Mouse (Mus musculus): ENCODE data around the gene Arfgef2. TPM values are rescaled to one million over a fixed set of nuclear protein-coding genes. Genes with fewer than 3 reads are reported as not detected.
A peak's percentile ranks its signal among the peaks of the same experiment; 100 is the strongest.

Gene Arfgef2
- polyA plus RNA-seq, 1 experiment, result 27.9 TPM

- no peak overlapping the region for H3K27ac ChIP-seq (ENCODE audit: insufficient read depth, low read length)
- H3K4me3 ChIP-seq (replicated peaks; ENCODE audit: insufficient read depth, low read depth, low read length), result no peak overlapping the region
- 64% methylated on average over 3 of the region's 3 CpGs for WGBS
- no peaks in the 10 kb centered on the region for H3K27me3 ChIP-seq (ENCODE audit: control insufficient read depth, insufficient read depth, low read length)
- H3K4me1 ChIP-seq (ENCODE audit: control insufficient read depth, insufficient read depth, low read length), result no peaks in the 10 kb centered on the region
- DNase-seq, result no peak
- TF ChIP-seq POLR2A (IDR thresholded peaks at IDR 0.05; ENCODE audit: borderline replicate concordance, insufficient read depth, low read length) (no peak), CTCF (IDR thresholded peaks at IDR 0.05; ENCODE audit: borderline replicate concordance, insufficient read depth, low read depth, low read length) (no peak)
These were observed 94.4 kb downstream of the Arfgef2 start for GRCm38 (mm10) chr2:166899746-166900145.

GRCm38 (mm10) chr2:166900792-166901505 is 95.6 kb downstream of the Arfgef2 start:
- WGBS, result 84% methylated on average over 8 of the region's 8 CpGs
- no peak overlapping the region for H3K27ac ChIP-seq (ENCODE audit: insufficient read depth, low read length)
- DNase-seq, result no peak

GRCm38 (mm10) chr2:166903719-166904282 is 98.4 kb downstream of the Arfgef2 start:
- Histone ChIP-seq H3K4me3 (replicated peaks; ENCODE audit: insufficient read depth, low read depth, low read length) (no peak overlapping the region), H3K27me3 (ENCODE audit: control insufficient read depth, insufficient read depth, low read length) (no peaks in the 10 kb centered on the region), H3K27ac (ENCODE audit: insufficient read depth, low read length) (no peak overlapping the region), H3K4me1 (ENCODE audit: control insufficient read depth, insufficient read depth, low read length) (peaks cover 3% of the 10 kb centered on the region; the same call in 1 of the 2 replicates)
- 88% methylated on average over 6 of the region's 6 CpGs for WGBS
- TF ChIP-seq CTCF (IDR thresholded peaks at IDR 0.05; ENCODE audit: borderline replicate concordance, insufficient read depth, low read depth, low read length), result no peak
- TF ChIP-seq POLR2A (IDR thresholded peaks at IDR 0.05; ENCODE audit: borderline replicate concordance, insufficient read depth, low read length), result no peak
- DNase-seq, result no peak

More at GRCm38 (mm10) chr2:166900792-166901505, 95.6 kb downstream of the Arfgef2 start:
- TF ChIP-seq POLR2A (IDR thresholded peaks at IDR 0.05; ENCODE audit: borderline replicate concordance, insufficient read depth, low read length), result no peak
- TF ChIP-seq CTCF (IDR thresholded peaks at IDR 0.05; ENCODE audit: borderline replicate concordance, insufficient read depth, low read depth, low read length), result no peak
- Histone ChIP-seq H3K4me3 (replicated peaks; ENCODE audit: insufficient read depth, low read depth, low read length) (no peak overlapping the region), H3K27me3 (ENCODE audit: control insufficient read depth, insufficient read depth, low read length) (no peaks in the 10 kb centered on the region), H3K4me1 (ENCODE audit: control insufficient read depth, insufficient read depth, low read length) (no peaks in the 10 kb centered on the region)

- TF ChIP-seq CTCF (IDR thresholded peaks at IDR 0.05; ENCODE audit: borderline replicate concordance, insufficient read depth, low read depth, low read length) (no peak), POLR2A (IDR thresholded peaks at IDR 0.05; ENCODE audit: borderline replicate concordance, insufficient read depth, low read length) (peak; percentile 87)
- Histone ChIP-seq H3K27me3 (ENCODE audit: control insufficient read depth, insufficient read depth, low read length) (no peaks in the 10 kb centered on the region), H3K4me1 (ENCODE audit: control insufficient read depth, insufficient read depth, low read length) (peaks cover 3% of the 10 kb centered on the region; the same call in 1 of the 2 replicates), H3K27ac (ENCODE audit: insufficient read depth, low read length) (peak within 1 kb of the TSS; percentile 85), H3K4me3 (replicated peaks; ENCODE audit: insufficient read depth, low read depth, low read length) (peak within 1 kb of the TSS; percentile 72)
- WGBS, result under 1% methylated on average over 80 of the region's 80 CpGs
- peak; percentile 98 to 99 for DNase-seq
These were observed 100.5 kb downstream of the Arfgef2 start, which contains the start of gene Cse1l for GRCm38 (mm10) chr2:166905711-166906522. Gene Cse1l (plus strand): TSS chr2:166906040.

- under 1% methylated on average over 28 of the region's 28 CpGs for WGBS
These were observed 101.3 kb downstream of the Arfgef2 start for GRCm38 (mm10) chr2:166906523-166907182.

GRCm38 (mm10) chr2:166909729-166910128 is 104.3 kb downstream of the Arfgef2 start:
- no peaks in the 10 kb centered on the region for H3K27me3 ChIP-seq (ENCODE audit: control insufficient read depth, insufficient read depth, low read length)
- no peak overlapping the region for H3K4me3 ChIP-seq (replicated peaks; ENCODE audit: insufficient read depth, low read depth, low read length)
- WGBS, result 88% methylated on average over 3 of the region's 3 CpGs
- no peak for DNase-seq
- H3K4me1 ChIP-seq (ENCODE audit: control insufficient read depth, insufficient read depth, low read length), result peaks cover 3% of the 10 kb centered on the region; the same call in 1 of the 2 replicates
- TF ChIP-seq CTCF (IDR thresholded peaks at IDR 0.05; ENCODE audit: borderline replicate concordance, insufficient read depth, low read depth, low read length), result no peak
- TF ChIP-seq POLR2A (IDR thresholded peaks at IDR 0.05; ENCODE audit: borderline replicate concordance, insufficient read depth, low read length), result no peak
- no peak overlapping the region for H3K27ac ChIP-seq (ENCODE audit: insufficient read depth, low read length)

More at GRCm38 (mm10) chr2:166906523-166907182, 101.3 kb downstream of the Arfgef2 start:
- no peaks in the 10 kb centered on the region for H3K27me3 ChIP-seq (ENCODE audit: control insufficient read depth, insufficient read depth, low read length)
- peaks cover 3% of the 10 kb centered on the region; the same call in 1 of the 2 replicates for H3K4me1 ChIP-seq (ENCODE audit: control insufficient read depth, insufficient read depth, low read length)
- TF ChIP-seq POLR2A (IDR thresholded peaks at IDR 0.05; ENCODE audit: borderline replicate concordance, insufficient read depth, low read length), result no peak
- no peak for TF ChIP-seq CTCF (IDR thresholded peaks at IDR 0.05; ENCODE audit: borderline replicate concordance, insufficient read depth, low read depth, low read length)
- DNase-seq, result peak in 1 of 2 experiments; percentile 27
- H3K27ac ChIP-seq (ENCODE audit: insufficient read depth, low read length), result peak overlapping the region; percentile 26; the same call in 1 of the 2 replicates
- H3K4me3 ChIP-seq (replicated peaks; ENCODE audit: insufficient read depth, low read depth, low read length), result peak overlapping the region; percentile 72

- 96% methylated on average over 8 of the region's 8 CpGs for WGBS
- H3K27me3 ChIP-seq (ENCODE audit: control insufficient read depth, insufficient read depth, low read length), result no peaks in the 10 kb centered on the region
- no peak overlapping the region for H3K4me3 ChIP-seq (replicated peaks; ENCODE audit: insufficient read depth, low read depth, low read length)
- H3K27ac ChIP-seq (ENCODE audit: insufficient read depth, low read length), result no peak overlapping the region
- TF ChIP-seq POLR2A (IDR thresholded peaks at IDR 0.05; ENCODE audit: borderline replicate concordance, insufficient read depth, low read length) (no peak), CTCF (IDR thresholded peaks at IDR 0.05; ENCODE audit: borderline replicate concordance, insufficient read depth, low read depth, low read length) (no peak)
- H3K4me1 ChIP-seq (ENCODE audit: control insufficient read depth, insufficient read depth, low read length), result peaks cover 3% of the 10 kb centered on the region; the same call in 1 of the 2 replicates
- no peak for DNase-seq
These were observed 105.1 kb downstream of the Arfgef2 start for GRCm38 (mm10) chr2:166910536-166910935.
